Mouse (Mus musculus): ENCODE results near the gene Slc34a1.

Gene Slc34a1

DNA sequence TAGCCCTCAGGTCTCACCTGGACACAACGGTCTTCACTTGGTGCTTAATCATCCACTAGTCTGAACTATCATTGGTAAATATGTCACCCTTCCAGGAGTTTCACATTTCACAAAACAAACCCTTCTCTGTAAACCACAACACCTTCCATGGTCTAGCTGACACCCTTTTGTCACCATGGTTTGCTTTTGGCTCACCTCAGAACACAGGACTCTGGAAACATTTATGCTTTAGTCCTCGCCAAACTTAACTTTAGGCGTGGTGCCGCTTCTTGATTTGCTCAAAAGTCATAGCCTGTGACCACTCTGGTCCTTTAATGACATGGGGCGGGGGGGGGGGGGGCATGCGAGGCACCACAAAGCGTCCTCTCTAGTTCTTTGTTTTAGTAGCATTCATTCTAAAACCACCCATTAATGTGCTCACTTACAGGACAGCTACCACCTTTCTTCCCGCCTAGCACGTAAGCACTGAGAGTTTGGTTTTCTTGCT is 45.9 kb downstream of the Slc34a1 start:
- no peak for DNase-seq (ENCODE audit: low read depth, low spot score)

DNA sequence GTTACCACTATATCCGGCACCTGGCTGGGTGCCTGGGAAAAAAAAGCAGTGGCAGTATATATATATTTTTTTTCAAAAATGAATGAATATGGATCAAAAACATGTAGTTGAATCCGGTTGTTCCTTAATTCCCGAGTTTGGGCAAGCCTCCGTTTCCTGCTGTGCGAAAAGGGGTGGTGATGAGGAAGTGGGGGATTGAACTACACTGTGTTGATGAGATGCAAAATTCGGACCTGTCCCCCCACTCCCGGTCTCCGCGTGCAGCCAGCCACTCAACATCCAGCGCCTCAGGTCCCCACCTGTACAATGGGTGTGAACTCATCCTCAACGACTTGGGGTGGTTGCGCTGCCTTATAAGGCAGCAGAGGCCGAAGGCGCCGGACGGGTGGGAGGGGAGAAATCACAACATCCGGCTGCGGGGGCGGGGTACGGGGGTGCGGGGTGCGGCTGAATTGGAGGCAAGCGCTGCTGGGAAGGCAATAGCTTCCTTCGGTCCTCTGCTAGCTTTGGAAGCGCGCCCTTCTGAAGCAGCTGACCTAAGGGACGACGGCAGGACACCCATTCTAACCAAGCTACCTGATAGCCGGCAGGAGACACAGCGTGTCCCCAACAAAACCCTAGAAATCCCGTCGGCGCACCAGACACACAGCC is 46.4 kb downstream of the Slc34a1 start:
- peak; percentile 62 for DNase-seq (ENCODE audit: low read depth, low spot score)

GRCm38 (mm10) chr13:55444937-55445315 is 46.9 kb downstream of the Slc34a1 start, which contains the start of gene Grk6:
TSS of gene Grk6 (plus strand) at chr13:55445072.
- peak; percentile 99 for DNase-seq (ENCODE audit: low read depth, low spot score)

DNA sequence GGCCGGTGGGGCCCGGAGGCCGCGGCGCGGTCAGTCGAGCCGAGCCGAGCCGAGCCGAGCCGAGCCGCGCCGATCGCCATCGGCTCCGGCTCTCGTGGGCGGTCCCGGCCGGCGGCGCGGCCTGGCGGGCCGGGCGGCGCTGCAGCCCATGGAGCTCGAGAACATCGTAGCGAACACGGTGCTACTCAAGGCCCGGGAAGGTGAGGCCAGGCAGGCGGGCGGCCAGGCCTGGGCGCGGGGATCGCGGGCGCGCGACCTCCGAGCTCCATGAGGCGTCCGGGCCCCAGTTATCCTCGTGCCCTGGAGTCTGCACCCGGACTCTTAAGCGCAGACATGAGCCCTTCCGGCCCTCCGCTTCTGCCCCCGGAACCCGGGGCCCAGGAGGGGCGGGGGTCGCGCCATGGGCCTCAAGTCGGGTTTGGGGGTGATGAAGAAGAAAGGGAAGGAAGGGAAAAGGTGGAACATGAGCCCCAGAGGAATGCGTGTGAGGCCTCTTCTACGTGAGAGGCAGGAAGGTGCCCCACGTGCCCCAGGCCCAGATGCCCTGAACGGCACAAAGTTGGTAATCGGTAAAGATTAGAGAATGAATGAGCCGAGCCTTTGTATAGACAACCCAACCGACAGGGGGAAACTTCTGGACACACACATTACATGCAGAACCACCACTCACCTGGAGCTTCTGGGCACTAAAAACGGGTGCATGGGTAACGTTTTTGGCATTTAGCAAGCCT is 47.5 kb downstream of the Slc34a1 start:
- DNase-seq (ENCODE audit: low read depth, low spot score): no peak

DNA sequence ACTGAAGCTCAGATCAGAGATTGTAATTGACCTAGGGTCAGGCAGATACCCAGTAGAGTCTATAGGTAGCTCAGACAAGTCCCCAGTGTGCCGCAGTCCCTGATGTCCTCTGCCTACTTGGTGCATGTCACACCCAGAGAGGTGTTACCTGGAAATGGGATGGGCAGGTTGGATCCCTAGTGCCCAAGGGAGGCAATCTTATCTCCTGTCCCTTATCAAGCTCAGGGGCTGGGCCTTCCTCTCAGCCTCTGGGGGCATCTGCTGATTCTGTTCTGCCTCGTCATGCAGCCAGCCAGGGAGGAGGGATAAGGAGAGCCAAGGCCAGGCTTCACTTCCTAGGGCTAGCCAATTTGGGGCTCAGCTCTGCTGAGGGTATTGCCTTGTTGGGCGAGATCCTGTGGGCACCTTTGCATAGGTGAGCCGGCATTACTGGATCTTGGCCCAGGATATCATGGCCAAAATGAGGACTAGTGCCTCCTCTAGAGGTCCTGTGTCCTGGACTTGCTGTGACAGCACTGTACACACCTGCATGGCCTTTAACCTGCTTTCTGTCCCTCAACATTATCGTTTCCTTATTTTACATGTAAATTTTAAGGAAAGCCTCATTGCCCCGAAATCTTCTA is 48.6 kb downstream of the Slc34a1 start:
- no peak for DNase-seq (ENCODE audit: low read depth, low spot score)

GRCm38 (mm10) chr13:55447543-55447943 is 49.6 kb downstream of the Slc34a1 start:
- no peak for DNase-seq (ENCODE audit: low read depth, low spot score)

DNA sequence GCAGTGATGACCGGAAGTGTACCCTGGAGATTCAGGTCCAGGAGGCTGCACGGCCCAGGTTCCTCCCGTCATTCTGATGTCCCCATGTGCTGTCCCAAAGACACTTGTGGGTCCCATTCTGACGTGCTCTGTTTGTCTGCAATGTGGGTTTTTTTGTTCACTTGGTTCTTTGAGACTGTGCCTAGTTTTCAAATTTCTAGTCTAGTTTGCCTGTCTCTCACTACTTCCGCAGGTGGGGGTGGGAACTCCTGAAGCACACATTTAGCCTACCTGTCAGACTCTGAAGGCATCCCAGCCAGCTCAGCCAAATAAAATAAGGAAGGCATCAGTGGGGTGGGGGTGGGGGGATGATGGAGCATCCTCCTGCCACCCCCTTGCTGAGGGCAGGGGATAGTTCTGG is 50.1 kb downstream of the Slc34a1 start:
- no peak for DNase-seq (ENCODE audit: low read depth, low spot score)

GRCm38 (mm10) chr13:55449205-55449604 is 51.2 kb downstream of the Slc34a1 start:
- DNase-seq (ENCODE audit: low read depth, low spot score): no peak

- no peak for DNase-seq (ENCODE audit: low read depth, low spot score)
Observed at GRCm38 (mm10) chr13:55449679-55450441, 51.9 kb downstream of the Slc34a1 start.

DNA sequence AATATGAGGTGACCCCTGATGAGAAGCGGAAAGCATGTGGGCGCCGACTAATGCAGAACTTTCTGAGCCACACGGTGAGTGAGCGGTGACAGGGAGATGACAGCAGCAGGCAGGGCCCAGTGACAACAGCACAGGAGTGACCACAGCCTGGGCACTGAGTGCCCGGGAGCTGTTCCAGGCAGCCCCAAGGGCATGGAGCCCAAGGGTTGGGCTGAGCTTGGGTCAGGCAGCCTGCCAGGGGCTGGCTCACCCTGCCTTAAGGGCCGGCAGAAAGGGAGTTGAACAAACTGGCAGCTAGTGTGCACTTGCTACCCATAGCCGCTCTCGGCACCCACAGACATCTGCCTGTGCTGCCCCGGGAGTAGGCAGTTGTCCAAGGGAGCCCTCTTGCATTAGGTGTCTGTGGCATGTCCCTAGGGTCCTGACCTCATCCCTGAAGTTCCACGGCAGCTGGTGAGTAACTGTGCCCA is 52.6 kb downstream of the Slc34a1 start:
- DNase-seq (ENCODE audit: low read depth, low spot score): no peak

GRCm38 (mm10) chr13:55451296-55451695 is 53.3 kb downstream of the Slc34a1 start:
- DNase-seq (ENCODE audit: low read depth, low spot score): no peak

GRCm38 (mm10) chr13:55451785-55452549 is 54.0 kb downstream of the Slc34a1 start:
- no peak for DNase-seq (ENCODE audit: low read depth, low spot score)

DNA sequence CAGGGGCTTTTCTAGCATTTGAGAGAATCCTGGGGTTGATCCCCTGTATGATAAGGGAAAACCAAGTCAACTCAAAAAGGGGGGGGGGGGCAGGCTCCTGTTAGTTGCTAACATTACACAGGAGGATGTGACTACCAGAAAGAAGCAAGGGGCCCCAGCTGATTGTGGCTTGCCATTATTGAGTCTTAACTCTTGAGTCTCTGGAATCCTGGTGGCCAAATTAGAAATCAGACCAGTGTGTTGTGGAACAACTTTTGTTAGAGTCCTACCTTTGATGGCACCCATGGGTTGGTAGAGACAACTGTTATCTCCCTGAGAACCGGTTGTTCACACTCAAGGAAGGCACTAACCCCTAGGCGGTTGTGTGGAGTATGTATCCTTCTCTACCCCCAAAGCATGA is 65.0 kb downstream of the Slc34a1 start:
- DNase-seq (ENCODE audit: low read depth, low spot score): no peak

- DNase-seq (ENCODE audit: low read depth, low spot score): no peak
Observed at GRCm38 (mm10) chr13:55463399-55464026, 65.5 kb downstream of the Slc34a1 start.

GRCm38 (mm10) chr13:55464027-55464884 is 66.3 kb downstream of the Slc34a1 start, which contains the start of gene Prr7:
TSS of gene Prr7 (plus strand) at chr13:55464267.
- no peak for DNase-seq (ENCODE audit: low read depth, low spot score)

- no peak for DNase-seq (ENCODE audit: low read depth, low spot score)
Observed at GRCm38 (mm10) chr13:55465184-55465583, 67.2 kb downstream of the Slc34a1 start.

Measured in brain, embryonic 18.5 days (tissue).